In the genomic region with DNA sequence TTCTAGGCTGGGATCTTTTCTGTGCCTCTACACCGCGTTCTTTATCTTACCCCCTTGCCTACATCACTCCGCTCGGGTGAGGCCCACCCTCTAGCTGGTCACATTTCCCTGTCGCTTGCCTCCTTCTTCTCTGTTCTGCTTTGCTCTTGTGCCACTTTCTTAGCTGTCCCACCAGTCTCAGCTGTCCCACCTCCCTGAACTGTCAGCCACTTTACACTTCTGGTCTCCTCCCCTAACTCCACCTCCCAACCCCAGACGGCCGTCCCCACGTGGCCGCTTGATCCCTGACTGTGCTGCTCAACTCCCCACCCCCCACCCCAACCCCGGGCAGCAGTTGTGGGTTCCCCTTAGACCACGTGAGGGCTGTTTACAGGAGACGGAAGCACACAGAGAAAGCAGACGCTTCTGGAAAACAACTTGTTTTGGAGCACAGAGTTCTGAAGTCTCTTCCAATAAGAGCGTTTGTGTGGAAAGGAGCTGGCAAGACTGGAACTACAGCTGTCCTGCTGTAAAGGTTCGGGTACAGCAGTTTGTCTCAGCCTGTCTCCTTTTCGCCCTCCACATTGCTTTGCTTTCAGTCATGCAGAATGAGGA, we compare ENCODE assay signal across 8 mouse cellular contexts. TPM values are rescaled to one million over a fixed set of nuclear protein-coding genes. Genes with fewer than 3 reads are reported as not detected.
DNase-seq lines count a peak whose midpoint lies in the region; ATAC-seq lines count a peak whose summit lies in the region.

A gene (plus strand): TSS at position 330 of the 594 bp plus-strand sequence.

- intact Hi-C loops in gastrocnemius, postnatal 14 days (cut with DNase I; ENCODE audit: low total_unique reads): no loop called here

- no peaks in the 10 kb centered on the region for H3K27me3 ChIP-seq in megakaryocyte, embryonic 14.5 days (replicated peaks)

- ATAC-seq in inflammation-experienced regulatory T-cells, adult 6 months: peak; percentile 63

- peak; percentile 89 to 95 for DNase-seq in adrenal gland, adult (ENCODE audit: inconsistent age in 2 of 2, low spot score in 1 of 2)
- DNase-seq in embryo, embryonic 10.5 days (ENCODE audit: low spot score): peak; percentile 83
- DNase-seq in gastrocnemius, postnatal 14 days: peak; percentile 85
- DNase-seq in left cerebral cortex, adult 9 months (ENCODE audit: low spot score in 2 of 2): peak; percentile 65
- peak; percentile 83 to 84 for DNase-seq in right cerebral cortex, postnatal 10 days (ENCODE audit: low spot score in 2 of 2)
- peak; percentile 79 for DNase-seq in urinary bladder, postnatal 14 days (ENCODE audit: low spot score)

- no peaks in the 10 kb centered on the region for H3K9me3 ChIP-seq in megakaryocyte, embryonic 14.5 days

- H3K4me3 ChIP-seq in megakaryocyte, embryonic 14.5 days (replicated peaks): peak within 1 kb of the TSS; percentile 97

- H3K36me3 ChIP-seq in megakaryocyte, embryonic 14.5 days (replicated peaks; ENCODE audit: low read length): peaks cover 36% of the 10 kb centered on the region

- H3K4me1 ChIP-seq in megakaryocyte, embryonic 14.5 days: peaks cover 38% of the 10 kb centered on the region

RNA-seq across cellular contexts. Expression of the gene that starts here (rescaled TPM):
- total RNA-seq in gastrocnemius, postnatal 14 days (2021): 10 to 100 TPM; 16.5 to 25.5 TPM
- 10 to 100 TPM; 50.7 to 80.7 (median 77.0) TPM for polyA plus RNA-seq in inflammation-experienced regulatory T-cells, adult 6 months (2017; shearing (Covaris generic))
- 1.5 and 7.1 TPM in 2 replicates for polyA plus RNA-seq in megakaryocyte, embryonic 14.5 days (2012; ENCODE audit: insufficient read depth, low replicate concordance)

Comparison
In these comparisons a context has a peak if more than half of its experiments do, and no peak if none do; other contexts are left out.
1. Peak in every context shown above with its lines: DNase-seq, ATAC-seq and H3K4me3 ChIP-seq.